Mouse (Mus musculus) neural tube, embryonic 11.5 days (tissue): ENCODE measurements around the gene Cdk5rap1. TPM values are rescaled to one million over a fixed set of nuclear protein-coding genes. Genes with fewer than 3 reads are reported as not detected.

Experiments
- ATAC-seq: fragments of 200-750 bp; cut with Nextera tagmentation; 2 replicates; pipeline ENCODE4 v1.8.0; 2017; ENCODE audit warnings: moderate number of reproducible peaks, mild to moderate bottlenecking, moderate TSS enrichment, moderate library complexity; ENCODE audit not compliant: insufficient read depth, low FRiP score, low TSS enrichment
- DNase-seq: peaks from one replicate; pipeline ENCODE4 v3.0.0-alpha.2; 2015; ENCODE audit warnings: low spot score
- H3K27ac ChIP-seq: fragments of 300-500 bp; sonication (generic); 2 replicates; pipeline ENCODE4 v1.5.1; 2014; ENCODE audit warnings: low read depth, mild to moderate bottlenecking, low read length
- H3K27me3 ChIP-seq: fragments of 300-500 bp; sonication (generic); 2 replicates; pipeline ENCODE4 v1.6.1; 2014; ENCODE audit warnings: mild to moderate bottlenecking, low read length, mixed read lengths; ENCODE audit not compliant: control insufficient read depth, insufficient read depth
- H3K36me3 ChIP-seq: fragments of 300-500 bp; sonication (generic); 2 replicates; pipeline ENCODE4 v1.6.1; 2014; ENCODE audit warnings: mild to moderate bottlenecking, low read length, moderate library complexity, mixed read lengths; ENCODE audit not compliant: control insufficient read depth, insufficient read depth
- H3K4me1 ChIP-seq: fragments of 300-500 bp; sonication (generic); 2 replicates; pipeline ENCODE4 v1.6.1; 2014; ENCODE audit warnings: low read length, mixed read lengths; ENCODE audit not compliant: control insufficient read depth, insufficient read depth
- H3K4me2 ChIP-seq: fragments of 300-500 bp; sonication (generic); 2 replicates; pipeline ENCODE4 v1.6.1; 2014; ENCODE audit warnings: low read depth, mild to moderate bottlenecking, moderate library complexity
- H3K4me3 ChIP-seq: fragments of 300-500 bp; sonication (generic); 2 replicates; pipeline ENCODE4 v1.5.1; 2014; ENCODE audit warnings: low read depth, low read length
- H3K9ac ChIP-seq: fragments of 300-500 bp; sonication (generic); 2 replicates; pipeline ENCODE4 v1.6.1; 2014; ENCODE audit warnings: mild to moderate bottlenecking, low read length
- H3K9me3 ChIP-seq: fragments of 300-500 bp; sonication (generic); 2 replicates; pipeline ENCODE4 v1.6.1; 2016; ENCODE audit warnings: low read length; ENCODE audit not compliant: control insufficient read depth
- WGBS: fragments of 180-500 bp; shearing (Covaris S2); extraction: QIAGEN DNeasy Blood & Tissue Kit; methylation state at CpG from one replicate; pipeline ENCODE4 v1.1.7; 2014; 5-methylcytosine and 5-hydroxymethylcytosine counted together
- polyA plus RNA-seq: library from polyadenylated mRNA; unstranded; fragments of >200 nt; fragmentation: Nextera tagmentation; extraction: Ambion mirVana; gene quantifications from 2 replicates; pipeline ENCODE4 v1.2.1, GENCODE M21; 2014

Cdk5rap1 gene
- polyA plus RNA-seq, result 15.8 and 16.0 TPM in 2 replicates

- Histone ChIP-seq H3K36me3 (no peaks in the 10 kb centered on the region), H3K27ac (peak within 1 kb of the TSS; percentile 58), H3K9ac (peak within 1 kb of the TSS; percentile 95), H3K9me3 (no peaks in the 10 kb centered on the region), H3K4me2 (peak within 1 kb of the TSS; percentile 78), H3K4me3 (peak within 1 kb of the TSS; percentile 77), H3K27me3 (no peaks in the 10 kb centered on the region), H3K4me1 (no peaks in the 10 kb centered on the region)
- peak; percentile 31 for ATAC-seq
- WGBS, result 11% methylated on average over 9 of the region's 9 CpGs
- no peak for DNase-seq
These were observed at the start of gene Cdk5rap1 for GRCm38 (mm10) chr2:154372842-154373500. TSS of gene Cdk5rap1 (minus strand) at chr2:154373010.

- no peak overlapping the region for H3K4me2 ChIP-seq
- no peaks in the 10 kb centered on the region for H3K9me3 ChIP-seq
- H3K36me3 ChIP-seq, result no peaks in the 10 kb centered on the region
- H3K9ac ChIP-seq, result no peak overlapping the region
- no peak overlapping the region for H3K27ac ChIP-seq
- H3K27me3 ChIP-seq, result no peaks in the 10 kb centered on the region
- WGBS, result 73% methylated on average over 5 of the region's 5 CpGs
- H3K4me3 ChIP-seq, result no peak overlapping the region
- ATAC-seq (no peak), DNase-seq (no peak)
- H3K4me1 ChIP-seq, result peaks cover 5% of the 10 kb centered on the region
These were observed 49.4 kb upstream of the Cdk5rap1 start for GRCm38 (mm10) chr2:154422181-154422580.

- Histone ChIP-seq H3K4me3 (no peak overlapping the region), H3K9me3 (no peaks in the 10 kb centered on the region), H3K27ac (peak overlapping the region; percentile 79), H3K27me3 (no peaks in the 10 kb centered on the region), H3K9ac (peak overlapping the region; percentile 3; the same call in 1 of the 2 replicates), H3K4me2 (no peak overlapping the region), H3K4me1 (peaks cover 5% of the 10 kb centered on the region), H3K36me3 (no peaks in the 10 kb centered on the region)
- ATAC-seq (peak; percentile 90), DNase-seq (peak; percentile 74)
- 21% methylated on average over 7 of the region's 7 CpGs for WGBS
These were observed 48.3 kb upstream of the Cdk5rap1 start for GRCm38 (mm10) chr2:154420942-154421731.

GRCm38 (mm10) chr2:154419631-154420515 lies 47.1 kb upstream of the Cdk5rap1 start:
- no peak for ATAC-seq
- no peak overlapping the region for H3K4me3 ChIP-seq
- WGBS, result 85% methylated on average over 9 of the region's 9 CpGs
- H3K9me3 ChIP-seq, result no peaks in the 10 kb centered on the region
- no peaks in the 10 kb centered on the region for H3K36me3 ChIP-seq
- no peak overlapping the region for H3K27ac ChIP-seq
- H3K9ac ChIP-seq, result no peak overlapping the region
- H3K27me3 ChIP-seq, result no peaks in the 10 kb centered on the region
- no peak overlapping the region for H3K4me2 ChIP-seq
- H3K4me1 ChIP-seq, result peaks cover 5% of the 10 kb centered on the region
- DNase-seq, result no peak

- Histone ChIP-seq H3K4me1 (peaks cover 5% of the 10 kb centered on the region), H3K4me2 (no peak overlapping the region), H3K27ac (no peak overlapping the region), H3K4me3 (no peak overlapping the region), H3K9ac (no peak overlapping the region), H3K9me3 (no peaks in the 10 kb centered on the region), H3K27me3 (no peaks in the 10 kb centered on the region), H3K36me3 (no peaks in the 10 kb centered on the region)
- ATAC-seq (no peak), DNase-seq (no peak)
- WGBS, result 85% methylated on average over 7 of the region's 7 CpGs
These were observed 45.2 kb upstream of the Cdk5rap1 start for GRCm38 (mm10) chr2:154418001-154418400.

- ATAC-seq, result no peak
- H3K9ac ChIP-seq, result no peak overlapping the region
- peak; percentile 79 for DNase-seq
- H3K4me1 ChIP-seq, result peaks cover 5% of the 10 kb centered on the region
- no peaks in the 10 kb centered on the region for H3K9me3 ChIP-seq
- no peak overlapping the region for H3K4me3 ChIP-seq
- H3K27me3 ChIP-seq, result no peaks in the 10 kb centered on the region
- no peak overlapping the region for H3K4me2 ChIP-seq
- WGBS, result 10% methylated on average over 3 of the region's 3 CpGs
- no peak overlapping the region for H3K27ac ChIP-seq
- no peaks in the 10 kb centered on the region for H3K36me3 ChIP-seq
These were observed 44.3 kb upstream of the Cdk5rap1 start for GRCm38 (mm10) chr2:154417107-154417506.

GRCm38 (mm10) chr2:154412018-154412666 lies 39.3 kb upstream of the Cdk5rap1 start:
- Histone ChIP-seq H3K9ac (no peak overlapping the region), H3K36me3 (no peaks in the 10 kb centered on the region), H3K4me1 (no peaks in the 10 kb centered on the region), H3K9me3 (no peaks in the 10 kb centered on the region), H3K4me2 (no peak overlapping the region), H3K27ac (no peak overlapping the region), H3K27me3 (peaks cover 2% of the 10 kb centered on the region; the same call in 1 of the 2 replicates), H3K4me3 (no peak overlapping the region)
- 65% methylated on average over 7 of the region's 7 CpGs for WGBS
- no peak for ATAC-seq
- DNase-seq, result no peak

- no peak overlapping the region for H3K9ac ChIP-seq
- 60% methylated on average over 2 of the region's 2 CpGs for WGBS
- H3K4me2 ChIP-seq, result no peak overlapping the region
- H3K36me3 ChIP-seq, result no peaks in the 10 kb centered on the region
- H3K27me3 ChIP-seq, result peaks cover 4% of the 10 kb centered on the region; the same call in 1 of the 2 replicates
- DNase-seq (no peak), ATAC-seq (no peak)
- no peak overlapping the region for H3K27ac ChIP-seq
- no peaks in the 10 kb centered on the region for H3K9me3 ChIP-seq
- no peak overlapping the region for H3K4me3 ChIP-seq
- no peaks in the 10 kb centered on the region for H3K4me1 ChIP-seq
These were observed 37.5 kb upstream of the Cdk5rap1 start for GRCm38 (mm10) chr2:154410355-154410754.
